Mouse (Mus musculus): ENCODE data around the gene Abcg3.

DNA sequence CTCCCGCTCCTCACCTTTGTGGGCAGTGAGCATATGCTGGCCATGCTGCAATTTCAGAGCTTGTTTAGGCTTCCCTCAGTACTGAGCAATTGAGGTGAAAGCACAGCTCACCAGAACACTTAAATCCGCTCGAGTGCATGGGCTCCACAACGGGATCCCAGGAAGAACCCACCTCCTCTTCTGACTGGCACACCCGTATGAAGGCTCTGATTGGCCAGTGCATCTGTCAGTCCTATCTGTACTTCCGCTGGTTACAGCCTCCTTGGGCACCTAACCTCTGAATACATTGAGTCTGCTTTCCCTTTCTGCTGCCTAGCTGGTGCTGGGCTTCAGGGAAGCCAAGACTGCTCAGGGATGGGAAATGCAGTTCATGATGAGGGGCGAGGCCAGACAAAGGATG is 48.4 kb downstream of the Abcg3 start:
- TF ChIP-seq POLR2A (IDR thresholded peaks at IDR 0.05; ENCODE audit: borderline replicate concordance, low read depth, low read length) = no peak
- TF ChIP-seq CTCF (IDR thresholded peaks at IDR 0.05; ENCODE audit: low read depth, low read length) = no peak

Measured in bone marrow macrophage, adult 2 months (primary cell).